Mouse (Mus musculus): ENCODE measurements around the gene Iqgap1.

Gene Iqgap1

GRCm38 (mm10) chr7:80843910-80844640, 18.3 kb upstream of the Iqgap1 start:
- DNase-seq (ENCODE audit: low spot score in 2 of 2), result no peak

DNA sequence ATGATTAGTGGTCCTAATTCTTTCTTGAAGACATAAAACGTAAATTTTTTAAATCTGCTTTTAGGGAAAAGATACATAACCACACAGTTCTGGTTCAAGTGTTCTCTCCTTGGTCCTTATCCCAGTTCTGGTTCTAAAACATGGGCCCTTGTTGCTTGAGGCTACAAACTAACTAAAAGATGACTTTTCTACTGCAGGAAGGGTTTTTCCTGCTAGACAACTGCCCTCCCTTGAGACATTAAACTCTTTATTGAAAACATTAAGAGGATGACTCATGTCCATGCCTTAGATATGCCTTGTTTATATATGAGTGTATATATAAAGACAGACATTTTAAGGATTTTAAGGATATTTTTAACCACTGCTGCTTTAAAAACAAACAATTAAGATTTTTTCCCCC, 17.4 kb upstream of the Iqgap1 start:
- DNase-seq (ENCODE audit: low spot score in 2 of 2), result no peak

DNA sequence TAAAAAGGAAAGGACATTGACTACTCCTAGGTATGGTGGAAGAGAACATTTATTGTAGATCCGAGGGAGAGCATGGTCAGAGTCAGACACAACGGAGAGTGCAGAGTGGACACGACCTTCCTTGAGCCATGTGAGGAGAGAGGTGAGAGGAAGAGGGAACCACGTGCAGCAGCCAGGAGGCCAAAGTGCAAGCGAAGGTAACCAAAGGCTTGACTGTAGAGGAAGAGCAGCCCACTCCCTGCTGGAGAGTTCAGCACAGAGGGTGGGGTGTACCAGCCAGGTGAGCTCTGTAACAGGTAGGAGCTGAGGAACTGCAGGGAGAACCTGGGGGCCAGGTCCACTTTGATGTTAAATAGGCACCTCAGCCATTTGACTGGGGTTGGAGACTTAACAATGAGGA, 16.4 kb upstream of the Iqgap1 start:
- DNase-seq (ENCODE audit: low spot score in 2 of 2), result no peak

DNA sequence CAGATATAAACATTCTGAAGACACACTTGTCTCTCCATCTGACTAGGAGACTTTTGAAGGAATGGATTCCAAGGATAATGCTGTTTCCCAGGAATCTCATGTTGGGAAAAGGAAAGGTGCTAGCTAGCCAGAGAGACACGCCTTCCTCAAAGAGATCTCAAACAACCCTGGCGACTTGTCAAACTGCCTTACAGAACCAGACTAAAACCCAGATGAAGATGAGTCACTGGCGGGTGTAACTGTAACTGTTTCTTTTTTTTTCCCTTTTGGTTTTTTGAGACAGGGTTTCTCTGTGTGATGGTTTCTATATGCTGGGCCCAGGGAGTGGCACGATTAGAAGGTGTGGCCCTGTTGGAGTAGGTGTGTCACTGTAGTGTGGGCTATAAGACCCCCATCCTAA, 15.2 kb upstream of the Iqgap1 start:
- DNase-seq (ENCODE audit: low spot score in 2 of 2), result no peak

GRCm38 (mm10) chr7:80840241-80840640, 14.5 kb upstream of the Iqgap1 start:
- no peak for DNase-seq (ENCODE audit: low spot score in 2 of 2)

DNA sequence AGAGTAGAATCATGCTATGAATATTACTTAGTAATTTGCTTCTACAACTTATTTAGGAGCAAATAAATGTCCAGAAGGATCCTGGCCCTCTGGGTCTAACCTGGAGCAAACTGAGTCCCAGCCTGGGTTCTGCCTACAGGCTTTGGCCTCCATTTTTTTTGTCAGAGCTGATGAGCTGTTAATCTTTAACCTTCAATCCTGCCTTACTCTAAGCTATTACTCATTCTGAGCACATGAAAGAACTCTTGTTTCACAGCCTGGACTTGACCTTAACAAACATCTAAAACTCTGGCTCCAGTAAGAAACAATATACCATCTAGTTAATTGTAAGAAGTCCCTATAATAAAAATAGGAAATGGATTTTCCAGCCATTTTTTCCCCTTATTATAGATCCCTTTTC, 14.0 kb upstream of the Iqgap1 start:
- no peak for DNase-seq (ENCODE audit: low spot score in 2 of 2)

GRCm38 (mm10) chr7:80838247-80838646, 12.5 kb upstream of the Iqgap1 start:
- DNase-seq (ENCODE audit: low spot score in 2 of 2), result no peak

- DNase-seq (ENCODE audit: low spot score in 2 of 2), result peak in 1 of 2 experiments; percentile 40
These were observed 12.0 kb upstream of the Iqgap1 start for GRCm38 (mm10) chr7:80837736-80838135.

GRCm38 (mm10) chr7:80835984-80836652, 10.3 kb upstream of the Iqgap1 start:
- DNase-seq (ENCODE audit: low spot score in 2 of 2), result no peak

- DNase-seq (ENCODE audit: low spot score in 2 of 2), result no peak
These were observed 8.1 kb upstream of the Iqgap1 start for GRCm38 (mm10) chr7:80833651-80834532.

DNA sequence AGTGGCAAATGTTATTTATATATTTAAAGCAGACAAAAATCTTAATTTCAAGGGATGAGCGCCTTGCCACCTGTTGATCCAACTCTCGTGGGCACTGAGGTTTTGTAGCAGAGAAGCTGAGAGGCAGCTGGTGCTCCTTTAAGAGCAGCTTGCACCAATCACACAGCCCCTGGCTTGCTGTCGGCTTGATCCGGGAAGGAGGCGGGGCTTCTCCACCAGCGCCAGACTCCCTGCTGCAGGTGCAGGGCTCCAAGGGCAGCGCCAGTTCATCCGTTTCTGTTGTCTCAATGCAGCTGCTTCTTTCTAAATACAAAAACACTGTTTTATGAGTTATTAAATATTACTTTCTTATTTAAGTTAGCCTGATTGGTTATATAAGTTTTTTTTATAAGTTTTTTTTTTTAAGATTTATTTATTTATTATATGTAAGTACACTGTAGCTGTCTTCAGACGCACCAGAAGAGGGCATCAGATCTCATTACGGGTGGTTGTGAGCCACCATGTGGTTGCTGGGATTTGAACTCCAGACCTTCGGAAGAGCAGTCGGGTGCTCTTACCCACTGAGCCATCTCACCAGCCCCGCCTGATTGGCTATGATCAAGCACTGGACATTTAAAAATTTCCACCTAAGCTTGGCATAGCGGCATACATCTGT, 7.3 kb upstream of the Iqgap1 start:
- peak in 1 of 2 experiments; percentile 35 for DNase-seq (ENCODE audit: low spot score in 2 of 2)

- DNase-seq (ENCODE audit: low spot score in 2 of 2), result no peak
These were observed 6.4 kb upstream of the Iqgap1 start for GRCm38 (mm10) chr7:80832191-80832590.

DNA sequence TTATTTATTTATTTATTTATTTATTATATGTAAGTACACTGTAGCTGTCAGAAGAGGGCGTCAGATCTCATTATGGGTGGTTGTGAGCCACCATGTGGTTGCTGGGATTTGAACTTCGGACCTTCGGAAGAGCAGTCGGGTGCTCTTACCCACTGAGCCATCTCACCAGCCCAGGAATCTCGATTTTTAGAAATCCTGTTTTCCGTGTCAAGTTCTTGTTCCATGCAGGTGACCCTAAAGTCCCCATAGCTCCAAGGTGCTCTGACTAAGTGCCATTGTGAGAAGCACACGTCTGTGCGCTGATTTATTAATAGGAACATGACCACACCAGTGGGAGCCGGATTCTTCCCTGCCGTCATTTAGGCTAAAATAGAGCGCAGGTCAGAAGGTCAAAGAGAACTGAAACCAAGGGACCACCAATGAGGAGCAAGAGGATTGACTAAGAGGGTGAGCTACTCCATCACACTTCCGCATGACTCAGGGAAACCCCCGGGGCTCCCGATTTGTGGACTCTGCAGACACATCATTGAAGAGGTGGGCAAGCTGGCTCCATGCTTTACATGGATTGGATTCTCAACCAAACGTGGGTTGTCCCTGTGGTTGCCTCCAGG, 4.5 kb upstream of the Iqgap1 start:
- no peak for DNase-seq (ENCODE audit: low spot score in 2 of 2)

- peak in 1 of 2 experiments; percentile 46 for DNase-seq (ENCODE audit: low spot score in 2 of 2)
These were observed 2.5 kb upstream of the Iqgap1 start for GRCm38 (mm10) chr7:80828146-80828860.

- DNase-seq (ENCODE audit: low spot score in 2 of 2), result no peak
These were observed 1.7 kb downstream of the Iqgap1 start for GRCm38 (mm10) chr7:80823875-80824682.

GRCm38 (mm10) chr7:80823267-80823666, 2.5 kb downstream of the Iqgap1 start:
- DNase-seq (ENCODE audit: low spot score in 2 of 2), result no peak

DNA sequence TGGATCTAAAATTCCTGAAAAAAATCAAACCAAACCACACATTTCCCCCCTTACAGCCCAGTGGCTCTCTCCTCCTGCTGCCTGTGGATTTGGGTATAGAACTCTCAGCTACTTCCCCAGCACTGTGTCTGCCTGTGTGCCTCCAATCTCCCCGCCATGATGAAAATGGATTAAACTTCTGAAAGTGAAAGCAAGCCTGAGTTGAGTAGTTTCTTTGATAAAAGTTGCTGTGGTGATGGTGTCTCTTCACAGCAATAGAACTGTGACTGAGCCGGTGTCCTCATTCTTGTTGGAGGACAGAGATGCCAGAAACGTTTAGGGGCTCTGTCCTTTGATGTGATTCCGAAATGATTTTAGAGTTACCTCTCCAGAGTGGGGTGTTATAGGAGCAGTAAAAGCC, 4.9 kb downstream of the Iqgap1 start:
- DNase-seq (ENCODE audit: low spot score in 2 of 2), result no peak

- no peak for DNase-seq (ENCODE audit: low spot score in 2 of 2)
These were observed 9.1 kb downstream of the Iqgap1 start for GRCm38 (mm10) chr7:80816641-80817040.

- DNase-seq (ENCODE audit: low spot score in 2 of 2), result no peak
These were observed 12.4 kb downstream of the Iqgap1 start for GRCm38 (mm10) chr7:80813397-80813796.

GRCm38 (mm10) chr7:80806331-80806730, 19.4 kb downstream of the Iqgap1 start:
- DNase-seq (ENCODE audit: low spot score in 2 of 2), result no peak
